Mouse (Mus musculus) right cerebral cortex, postnatal 4 days (tissue): Measurements from ENCODE around the gene Anp32e.
"Not testable (repeated sequence)": the region's sequence is repeated elsewhere in the genome, so short reads cannot be mapped to it uniquely, and the experiment has no call there.

Source experiments
- DNase-seq: peaks from one replicate; pipeline ENCODE4 v3.0.0-alpha.2; 2022

Gene Anp32e

GRCm38 (mm10) chr3:95928658-95929503 is at the start of gene Anp32e:
TSS of gene Anp32e (plus strand) at chr3:95929246.
- peak; percentile 91 for DNase-seq

- peak; percentile 90 for DNase-seq
Measured at GRCm38 (mm10) chr3:95881979-95882815, 46.8 kb upstream of the Anp32e start, which contains the start of gene Ciart. TSS of gene Ciart (minus strand) at chr3:95882251.

- peak; percentile 69 for DNase-seq
Measured at GRCm38 (mm10) chr3:95882816-95883425, 46.1 kb upstream of the Anp32e start.

- DNase-seq: no peak
Measured at GRCm38 (mm10) chr3:95884400-95884799, 44.6 kb upstream of the Anp32e start.

GRCm38 (mm10) chr3:95887596-95887995 is 41.5 kb upstream of the Anp32e start:
- DNase-seq: no peak

GRCm38 (mm10) chr3:95889664-95890063 is 39.4 kb upstream of the Anp32e start:
- no peak for DNase-seq

GRCm38 (mm10) chr3:95891211-95892065 is 37.6 kb upstream of the Anp32e start, which contains the start of gene BC028528:
TSS of gene BC028528 (minus strand) at chr3:95892005.
- no peak for DNase-seq

GRCm38 (mm10) chr3:95892066-95893052 is 36.7 kb upstream of the Anp32e start:
- DNase-seq: no peak

GRCm38 (mm10) chr3:95893126-95893525 is 35.9 kb upstream of the Anp32e start:
- no peak for DNase-seq

GRCm38 (mm10) chr3:95893606-95894316 is 35.3 kb upstream of the Anp32e start, which contains the start of gene Aph1a:
TSS of gene Aph1a (plus strand) at chr3:95893969.
- peak; percentile 86 for DNase-seq

GRCm38 (mm10) chr3:95894317-95895160 is 34.5 kb upstream of the Anp32e start:
- peak; percentile 44 for DNase-seq

GRCm38 (mm10) chr3:95895501-95895900 is 33.5 kb upstream of the Anp32e start:
- DNase-seq: not testable (repeated sequence)

GRCm38 (mm10) chr3:95899800-95900524 is 29.1 kb upstream of the Anp32e start:
- DNase-seq: no peak

- DNase-seq: no peak
Measured at GRCm38 (mm10) chr3:95901616-95902372, 27.3 kb upstream of the Anp32e start.

GRCm38 (mm10) chr3:95902373-95902625 is 26.7 kb upstream of the Anp32e start:
- DNase-seq: no peak

- no peak for DNase-seq
Measured at GRCm38 (mm10) chr3:95902643-95903042, 26.4 kb upstream of the Anp32e start.

- no peak for DNase-seq
Measured at GRCm38 (mm10) chr3:95903753-95904502, 25.1 kb upstream of the Anp32e start.
